Mouse (Mus musculus): ENCODE results near the gene Kansl2.

Gene Kansl2

DNA sequence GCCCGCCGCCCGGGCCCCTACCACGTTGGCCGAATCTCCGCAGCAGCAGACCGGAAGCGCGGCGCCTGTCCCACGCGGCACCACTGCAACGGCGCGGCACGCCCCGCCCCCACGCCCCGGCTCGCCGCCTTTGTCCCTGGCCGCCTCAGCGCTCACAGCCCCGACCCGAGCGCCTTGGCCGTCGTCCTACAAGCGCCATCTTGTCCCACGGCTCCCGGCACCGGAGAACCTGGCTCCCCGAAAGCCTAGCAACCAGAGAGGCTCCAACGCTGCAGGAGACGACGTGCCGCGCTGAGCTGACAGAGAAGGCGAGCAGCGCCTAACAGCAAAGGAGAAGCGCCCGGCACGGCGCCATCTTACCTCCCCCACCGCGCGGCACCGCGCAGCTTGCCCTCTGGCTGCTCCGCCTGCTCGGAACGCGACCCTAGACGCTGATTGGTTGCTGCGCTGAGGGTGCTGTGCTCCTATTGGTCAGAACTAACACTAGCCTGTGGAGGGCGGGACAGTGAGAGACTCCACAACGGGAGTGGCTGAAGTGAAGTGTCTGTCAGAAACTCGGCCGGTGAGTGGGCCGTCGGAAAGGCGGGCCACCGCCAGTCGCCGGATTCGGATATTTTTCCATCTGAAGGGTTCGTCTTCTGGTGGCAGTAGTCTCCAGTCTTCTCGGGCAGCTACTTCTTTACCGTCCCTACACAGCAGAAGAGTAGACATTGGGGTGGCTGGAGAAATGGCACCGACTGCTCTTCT, at the start of gene Kansl2:
Kansl2 (minus strand) TSS at position 384 of the 747 bp plus-strand sequence.
- peak; percentile 96 for DNase-seq (ENCODE audit: low read depth, low spot score)

DNA sequence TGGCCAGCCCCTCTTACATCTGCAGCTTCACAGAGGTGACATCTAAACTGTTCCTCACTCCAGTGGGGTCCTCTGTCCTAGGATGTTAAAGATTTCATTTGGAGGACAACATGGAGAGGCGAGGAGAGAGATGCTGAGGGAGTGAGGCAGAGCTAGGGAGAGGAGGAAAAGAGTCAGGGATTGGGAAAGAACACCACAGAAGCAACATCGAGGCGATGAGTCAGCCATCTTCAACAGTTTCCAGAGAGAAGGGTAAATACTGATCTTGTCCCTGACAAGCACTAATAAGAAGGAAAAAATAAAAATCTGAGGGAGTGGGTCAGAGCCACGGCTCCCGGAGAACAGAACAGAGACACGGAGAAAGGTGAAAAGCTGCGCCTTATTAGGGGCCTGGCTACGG, 48.9 kb upstream of the Kansl2 start:
- no peak for DNase-seq (ENCODE audit: low read depth, low spot score)

DNA sequence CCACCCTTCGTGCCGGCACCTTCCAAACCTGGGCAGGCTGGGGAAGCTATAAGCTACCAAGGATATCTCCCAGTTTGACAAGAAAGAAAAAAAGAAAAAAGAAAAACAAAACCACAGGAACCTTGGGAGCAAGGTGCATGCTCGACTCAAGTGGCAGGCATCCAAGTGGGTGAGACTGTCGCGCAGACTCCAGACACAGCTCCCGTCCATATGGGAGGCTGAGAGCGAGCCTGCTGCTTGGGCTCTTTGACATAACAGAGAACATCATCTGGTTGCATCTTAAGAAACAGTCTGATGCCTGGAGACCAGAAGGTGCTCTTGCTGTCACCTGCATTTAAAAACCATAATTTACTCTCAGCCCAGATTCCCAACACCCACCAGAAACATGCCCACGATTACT, 48.3 kb upstream of the Kansl2 start:
- DNase-seq (ENCODE audit: low read depth, low spot score), result no peak

DNA sequence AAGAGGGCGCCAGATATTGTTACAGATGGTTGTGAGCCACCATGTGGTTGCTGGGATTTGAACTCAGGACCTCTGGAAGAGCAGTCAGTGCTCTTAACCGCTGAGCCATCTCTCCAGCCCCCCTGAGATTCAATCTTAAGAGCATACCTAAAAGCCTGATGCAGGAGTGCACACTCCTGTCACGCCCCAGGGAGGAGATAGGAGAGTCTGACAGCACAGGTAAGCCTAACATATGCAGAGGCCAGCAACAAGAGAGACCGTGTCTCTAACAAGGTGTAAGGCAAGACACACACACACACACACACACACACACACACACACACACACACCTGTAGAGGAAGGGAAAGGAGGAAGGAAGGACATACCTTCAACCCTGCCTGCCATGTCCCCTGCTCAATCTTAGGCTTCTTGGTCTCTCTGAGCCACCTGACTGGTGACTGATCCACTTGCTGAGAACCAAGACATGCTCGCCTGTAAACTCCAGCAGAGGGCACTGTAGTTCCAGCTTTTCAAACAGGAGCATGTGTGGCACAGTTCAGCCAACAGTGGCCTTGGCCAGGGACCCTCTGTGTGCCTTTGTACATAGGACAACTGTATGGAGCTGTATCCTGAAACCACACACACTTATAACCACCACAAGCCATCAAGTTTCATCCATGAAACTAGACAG, 45.9 kb upstream of the Kansl2 start:
- DNase-seq (ENCODE audit: low read depth, low spot score), result peak; percentile 85

DNA sequence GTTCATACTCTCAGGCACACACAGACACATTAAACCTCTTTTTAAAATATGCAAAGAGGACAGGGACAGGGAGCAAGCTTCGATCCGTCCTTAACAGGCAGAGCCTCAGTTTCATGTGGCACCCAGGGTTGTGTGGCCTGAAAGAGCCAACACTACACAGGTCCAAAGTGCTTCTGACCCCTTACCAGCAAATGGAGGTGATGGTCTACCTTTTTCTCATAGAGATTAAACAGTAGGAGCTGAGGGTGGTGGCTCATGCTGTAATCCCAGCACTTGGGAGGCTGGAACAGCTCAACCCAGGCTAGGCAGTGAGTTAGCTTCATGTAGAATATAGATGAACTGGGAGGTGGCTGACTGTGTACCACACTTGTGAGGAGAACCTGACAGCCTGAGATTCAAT, 45.2 kb upstream of the Kansl2 start:
- DNase-seq (ENCODE audit: low read depth, low spot score), result no peak

DNA sequence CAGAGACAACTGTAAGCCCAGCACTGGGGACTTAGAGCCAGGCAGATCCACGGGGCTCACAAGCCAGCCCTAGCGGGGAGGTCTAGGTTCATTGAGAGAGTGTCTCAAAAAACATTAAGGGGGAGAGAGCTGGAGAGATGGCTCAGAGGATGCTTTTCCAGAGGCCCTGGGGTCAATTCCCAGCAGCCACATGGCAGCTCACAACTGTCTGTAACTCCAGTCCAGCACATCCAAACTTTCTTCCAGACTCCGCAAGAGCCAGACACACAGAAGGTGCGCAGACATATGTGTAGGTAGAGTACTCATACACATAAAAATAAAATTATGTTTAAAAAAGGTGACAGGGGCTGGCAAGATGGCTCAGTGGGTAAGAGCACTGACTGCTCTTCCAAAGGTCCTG, 39.2 kb upstream of the Kansl2 start:
- no peak for DNase-seq (ENCODE audit: low read depth, low spot score)

DNA sequence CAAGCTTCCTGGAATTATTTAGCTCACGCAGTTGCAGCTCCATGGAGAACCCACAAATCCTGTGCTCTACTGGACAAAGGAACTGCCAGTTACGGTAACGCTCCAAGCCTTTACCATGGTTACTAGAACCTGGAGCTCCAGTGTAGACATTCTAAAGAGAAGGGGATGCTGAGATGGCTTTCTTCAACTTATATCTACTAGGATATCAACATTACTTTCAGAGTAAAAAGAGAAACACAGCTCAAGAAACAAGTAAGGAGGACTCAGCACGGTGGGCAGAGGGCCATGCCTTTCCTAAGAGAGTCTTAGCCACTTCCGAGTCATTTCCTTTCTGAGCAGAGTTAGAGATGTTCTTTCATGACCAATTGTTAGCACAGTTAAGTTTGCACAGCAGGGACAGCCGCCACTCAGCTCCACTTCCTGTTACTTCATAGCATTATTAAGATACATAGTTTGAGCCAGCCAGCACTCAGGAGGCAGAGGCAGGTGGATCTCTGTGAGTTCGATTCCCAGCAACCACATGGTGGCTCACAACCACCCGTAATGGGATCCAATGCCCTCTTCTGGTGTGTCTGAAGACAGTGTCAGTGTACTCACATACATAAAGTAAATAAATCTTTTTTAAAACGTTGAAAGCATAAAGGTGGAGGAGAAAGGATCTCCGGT, 36.9 kb upstream of the Kansl2 start, which contains the start of the genes Ccnt1 and 4930415O20Rik:
Ccnt1 (minus strand) TSS at position 51 of the 666 bp plus-strand sequence.
4930415O20Rik (plus strand) TSS at position 132 of the 666 bp plus-strand sequence.
- DNase-seq (ENCODE audit: low read depth, low spot score), result no peak

DNA sequence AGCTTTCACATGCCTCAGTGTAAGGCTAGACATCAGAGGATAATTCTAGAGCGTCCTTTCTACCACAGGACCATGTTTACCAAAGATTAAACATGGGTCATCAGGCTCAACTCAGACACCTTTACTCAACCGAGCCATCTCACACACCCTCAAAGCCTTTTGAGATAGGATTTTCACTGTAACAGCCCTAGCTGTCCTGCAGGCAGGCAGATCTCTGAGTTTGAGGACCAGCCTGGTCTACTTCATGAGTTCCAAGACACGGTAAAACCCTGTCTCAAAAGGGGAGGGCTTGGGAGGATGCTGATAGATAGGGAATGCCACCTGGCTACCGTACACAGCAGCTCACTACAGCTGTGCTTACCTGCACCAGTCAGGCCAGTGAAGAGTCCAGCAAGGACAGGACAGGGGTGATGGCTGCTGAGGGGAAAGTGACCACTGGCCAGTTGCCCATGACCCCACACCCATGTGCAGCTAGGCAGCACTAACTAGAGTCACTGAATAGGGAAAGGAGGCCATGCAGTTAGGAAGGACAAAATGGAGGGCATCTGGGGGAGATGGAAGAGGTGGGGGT, 35.8 kb upstream of the Kansl2 start:
- DNase-seq (ENCODE audit: low read depth, low spot score), result no peak

DNA sequence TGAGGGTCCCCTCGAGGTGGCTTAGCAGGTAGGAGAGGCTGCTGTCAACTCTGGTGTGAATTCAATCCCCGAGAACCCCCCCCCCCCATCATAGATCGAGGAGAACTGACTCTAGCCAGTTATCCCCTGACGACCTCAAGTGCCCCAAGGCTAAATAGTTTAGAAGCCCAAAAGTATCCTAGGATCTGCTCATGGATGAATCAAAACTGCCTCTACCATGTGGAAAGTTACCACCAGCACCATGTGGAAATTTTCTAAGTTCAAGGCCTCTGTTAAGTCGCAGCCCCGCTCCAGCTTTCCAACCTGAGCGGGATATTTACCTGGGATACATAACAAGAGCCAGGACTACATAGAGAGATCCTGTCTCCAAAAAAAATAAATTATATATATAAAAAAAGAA, 35.2 kb upstream of the Kansl2 start:
- no peak for DNase-seq (ENCODE audit: low read depth, low spot score)

DNA sequence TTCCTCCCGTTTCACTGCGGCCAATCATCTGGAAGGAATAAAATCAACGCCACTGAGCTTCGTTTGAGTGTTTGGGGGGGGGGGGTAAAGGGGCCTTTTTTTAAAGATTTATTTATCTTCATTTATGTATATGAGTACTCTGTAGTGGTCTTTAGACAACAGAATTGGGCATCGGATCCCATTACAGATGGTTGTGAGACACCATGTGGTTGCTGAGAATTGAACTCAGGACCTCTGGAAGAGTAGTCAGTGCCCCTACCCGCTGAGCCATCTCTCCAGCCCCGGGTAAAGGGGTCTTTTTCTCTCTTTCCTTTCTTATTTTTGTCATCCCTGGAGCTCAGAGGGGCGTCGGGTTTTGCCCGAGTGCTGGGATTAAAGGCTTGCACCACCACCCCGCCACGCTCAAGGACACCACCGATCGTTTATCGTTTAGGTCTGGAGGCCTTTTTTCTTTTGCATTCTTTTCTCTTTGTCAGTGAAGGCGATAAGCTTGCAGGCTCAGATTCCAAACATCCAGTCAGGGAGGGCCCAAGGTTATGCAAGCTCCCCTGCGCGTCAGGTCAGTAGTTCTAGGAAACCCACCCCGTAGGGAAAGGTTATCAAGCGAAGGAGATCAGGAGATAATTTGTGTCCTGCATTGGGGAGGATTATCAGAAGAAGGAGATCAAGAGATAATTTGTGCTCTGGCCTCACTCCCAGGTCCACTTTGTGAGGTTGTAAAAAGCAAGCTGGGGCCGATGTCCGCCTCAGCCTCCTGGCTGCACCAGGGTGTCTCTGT, 34.4 kb upstream of the Kansl2 start:
- no peak for DNase-seq (ENCODE audit: low read depth, low spot score)

DNA sequence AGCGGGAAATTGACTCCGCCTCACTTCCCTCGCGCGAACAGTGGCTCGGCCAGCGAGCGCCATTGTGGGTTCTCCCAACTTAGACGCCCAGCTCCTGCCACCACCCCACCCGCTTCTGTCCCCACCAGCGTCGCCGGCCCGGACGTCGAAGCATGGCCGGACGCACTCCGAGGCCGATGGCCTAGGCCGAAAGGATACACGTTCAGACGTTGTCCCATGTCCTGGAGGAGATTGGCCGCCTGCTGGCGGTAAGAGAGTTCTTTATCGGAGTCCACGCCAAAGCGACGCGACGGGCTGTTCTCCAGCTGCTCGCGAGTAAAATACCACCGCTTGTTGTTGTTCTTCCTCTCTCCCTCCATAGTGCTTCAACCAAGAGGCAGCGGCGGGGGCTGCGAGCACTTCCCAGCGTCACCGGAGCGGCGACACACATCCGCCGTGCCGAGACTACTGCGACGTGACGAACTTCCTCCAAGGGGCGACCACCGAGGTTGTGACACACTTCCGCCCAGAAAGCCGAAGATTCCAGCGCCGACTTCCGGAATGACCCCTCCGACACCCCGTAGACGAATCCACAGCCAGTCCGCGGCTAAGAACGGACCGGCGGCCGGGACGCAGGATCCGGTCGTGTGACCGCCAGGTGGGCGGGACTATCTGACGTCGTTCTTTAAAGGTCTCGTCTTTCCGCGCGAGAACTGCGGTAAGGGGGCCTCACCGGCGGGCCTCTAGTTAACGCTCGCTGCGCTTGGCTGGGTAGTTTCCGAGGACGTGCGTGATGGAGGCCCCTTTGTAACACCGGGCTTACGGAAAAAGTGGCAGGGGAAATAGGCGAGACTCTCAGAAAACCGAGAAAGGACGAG, 33.4 kb upstream of the Kansl2 start:
- peak; percentile 99 for DNase-seq (ENCODE audit: low read depth, low spot score)

DNA sequence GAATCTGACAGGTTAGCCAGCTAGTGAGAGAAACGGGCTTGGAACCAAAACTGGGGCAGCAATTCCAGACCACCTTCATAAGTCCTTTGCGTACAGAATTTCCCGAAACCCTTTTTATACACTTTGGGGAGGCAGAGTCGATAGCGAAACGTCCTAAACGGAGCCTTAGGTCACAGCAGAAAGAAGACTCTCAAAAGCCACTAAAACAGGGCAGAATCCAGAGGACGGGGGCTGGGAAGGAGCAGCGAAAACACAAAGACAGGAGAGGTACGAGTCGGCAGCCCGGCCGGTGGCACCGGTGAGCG, 32.9 kb upstream of the Kansl2 start:
- DNase-seq (ENCODE audit: low read depth, low spot score), result no peak

DNA sequence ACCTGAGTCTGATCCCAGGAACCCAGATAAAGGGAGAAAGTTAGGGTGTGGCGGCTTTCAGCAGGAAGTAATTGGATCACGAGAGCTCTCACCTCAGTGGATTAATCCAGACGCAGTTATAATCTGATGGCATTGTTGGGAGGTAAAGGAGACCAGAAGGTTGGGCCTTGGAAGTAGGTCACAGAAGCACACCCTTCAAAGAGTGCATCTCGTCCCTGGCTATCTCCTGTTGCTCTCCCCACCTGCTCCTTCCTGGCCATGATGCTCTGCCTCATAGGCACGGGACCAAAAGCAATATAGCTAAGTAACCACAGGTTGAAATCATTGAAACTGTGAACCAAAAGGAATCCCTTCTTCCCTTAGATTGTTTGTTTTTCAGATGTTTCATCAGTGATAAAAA, 23.1 kb upstream of the Kansl2 start:
- DNase-seq (ENCODE audit: low read depth, low spot score), result no peak

DNA sequence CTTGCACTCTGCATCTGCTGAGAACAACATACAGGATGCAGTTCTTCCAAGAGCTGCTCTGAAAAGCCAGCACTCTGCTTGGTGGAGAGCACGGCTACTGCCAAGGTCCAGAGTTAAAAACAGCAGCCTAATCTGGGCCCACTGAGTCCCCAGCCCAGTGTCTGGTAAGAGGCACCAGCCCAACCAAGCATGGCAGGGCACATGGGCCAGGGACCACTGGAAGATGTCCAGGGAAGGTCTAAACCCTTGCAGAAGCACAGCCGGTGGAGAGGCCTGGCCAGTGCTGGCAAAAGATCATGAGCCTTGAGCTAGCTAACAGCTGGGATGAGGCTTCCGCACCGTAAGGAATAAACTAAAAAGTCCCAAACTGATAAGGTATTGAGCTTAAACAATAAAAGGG, 21.8 kb upstream of the Kansl2 start:
- DNase-seq (ENCODE audit: low read depth, low spot score), result no peak

DNA sequence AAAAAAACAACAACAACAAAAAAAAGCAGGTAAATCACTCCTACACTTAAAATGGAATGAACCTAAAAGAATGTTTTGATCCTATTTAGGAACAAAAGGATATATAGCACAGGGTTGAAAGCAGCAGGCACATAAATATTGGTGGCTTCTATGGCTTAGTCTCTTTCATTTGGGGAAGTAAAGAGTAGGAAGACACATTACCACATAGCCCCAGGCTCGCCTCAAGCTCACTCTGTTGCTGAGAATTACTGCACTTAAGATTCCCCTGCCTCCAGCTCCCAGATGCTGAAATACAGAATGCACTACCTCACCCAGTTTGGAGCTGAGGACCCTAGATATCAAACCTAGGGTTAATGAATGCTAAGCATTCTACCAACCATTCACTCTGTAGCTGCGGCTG, 18.7 kb upstream of the Kansl2 start:
- DNase-seq (ENCODE audit: low read depth, low spot score), result no peak

DNA sequence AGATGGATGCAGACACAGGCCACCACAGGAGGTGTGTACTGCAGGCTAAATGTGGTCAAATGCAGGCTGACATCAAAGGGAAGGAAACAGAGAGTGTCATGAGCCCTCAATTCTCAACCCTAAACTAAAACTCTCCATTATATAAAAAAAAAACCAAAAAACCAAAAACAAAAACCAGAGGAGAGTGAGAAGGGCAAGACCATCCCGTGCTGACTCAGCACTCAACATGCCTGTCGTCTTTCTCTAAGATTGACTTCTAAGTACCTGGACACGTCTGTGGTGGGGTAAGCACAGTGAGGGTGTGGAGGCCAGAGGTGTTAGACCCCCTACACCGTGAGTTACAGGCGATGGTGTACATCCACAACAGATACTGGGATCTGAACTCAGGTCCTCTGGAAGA, 12.8 kb upstream of the Kansl2 start:
- DNase-seq (ENCODE audit: low read depth, low spot score), result no peak

DNA sequence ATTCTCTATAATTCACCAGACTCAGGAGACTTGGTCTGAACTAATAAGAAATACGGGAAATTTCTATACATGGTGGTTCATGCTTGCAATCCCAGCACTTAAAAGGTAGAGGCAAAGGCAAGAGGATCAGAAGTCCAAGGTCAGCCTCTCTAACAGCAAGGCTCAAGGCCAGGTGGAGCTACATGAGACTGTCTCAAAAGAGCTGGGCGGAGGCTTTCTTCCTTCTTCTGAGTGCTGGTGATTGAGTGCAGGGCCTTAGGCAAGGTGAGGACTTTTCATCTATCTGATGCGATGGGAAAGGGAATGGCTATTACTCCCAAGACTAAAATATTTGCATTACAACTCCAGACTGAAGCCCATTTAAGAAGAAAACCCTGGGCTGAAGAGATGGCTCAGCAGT, 11.1 kb upstream of the Kansl2 start:
- no peak for DNase-seq (ENCODE audit: low read depth, low spot score)

DNA sequence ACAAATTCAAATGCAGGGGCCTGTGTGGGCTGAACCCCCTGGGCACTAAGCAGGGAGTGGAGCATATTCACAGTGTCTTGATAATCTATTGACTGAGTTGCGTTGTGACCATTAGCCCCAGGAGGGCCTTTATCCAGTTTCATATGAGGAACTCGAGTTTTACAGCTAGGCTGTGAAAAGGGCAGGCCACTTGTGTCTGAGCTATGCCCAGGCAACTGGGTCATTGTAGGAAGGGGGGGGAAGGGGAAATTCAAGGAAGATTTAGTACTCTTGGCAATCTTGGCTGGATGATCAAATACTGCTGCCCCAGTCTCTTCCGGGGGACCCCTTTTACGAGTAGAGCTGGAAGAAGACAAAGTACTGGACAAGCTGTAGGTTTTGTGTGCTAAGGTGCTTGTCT, 9.3 kb upstream of the Kansl2 start:
- DNase-seq (ENCODE audit: low read depth, low spot score), result no peak

DNA sequence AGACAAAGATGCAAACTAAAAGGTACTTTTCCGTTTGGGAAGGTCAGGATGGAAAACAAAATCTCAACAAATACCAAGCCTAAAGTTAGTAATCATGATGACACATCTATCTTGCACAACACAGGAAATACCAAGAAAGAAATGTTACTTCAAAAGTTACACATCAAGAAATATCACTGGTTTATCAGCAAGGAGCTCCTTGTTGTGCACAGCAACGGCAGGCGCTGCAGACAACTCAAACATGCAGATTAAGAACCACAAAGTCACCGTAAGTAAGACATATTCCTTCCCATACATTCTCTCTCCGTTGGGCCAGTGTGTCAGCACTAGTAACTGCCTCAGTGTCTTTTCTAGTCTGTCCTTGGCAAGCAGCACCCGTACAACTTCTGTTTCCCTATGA, 7.0 kb upstream of the Kansl2 start:
- DNase-seq (ENCODE audit: low read depth, low spot score), result no peak

DNA sequence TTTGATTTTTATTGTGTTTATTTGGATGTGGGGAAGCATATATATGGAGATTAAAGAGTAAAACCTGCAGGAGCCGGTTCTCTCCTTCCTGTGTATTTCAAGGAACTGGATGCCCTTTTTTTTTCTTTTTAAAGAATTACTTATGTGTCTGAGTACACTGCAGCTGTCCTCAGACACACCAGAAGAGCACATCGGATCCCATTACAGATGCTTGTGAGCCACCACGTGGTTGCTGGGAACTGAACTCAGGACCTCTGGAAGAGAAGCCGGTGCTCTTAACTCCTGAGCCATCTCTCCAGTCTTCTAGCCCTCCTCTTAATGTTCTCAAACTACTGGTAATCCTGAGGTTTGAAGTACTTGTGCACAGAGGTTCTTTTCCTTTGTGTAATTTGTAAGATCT, 3.9 kb upstream of the Kansl2 start:
- no peak for DNase-seq (ENCODE audit: low read depth, low spot score)
